In genomic region chr1:93800670-93801503, GRCm38 (mm10) we compare ENCODE assay signal across 8 mouse cellular contexts. TPM values are rescaled to one million over a fixed set of nuclear protein-coding genes. Genes with fewer than 3 reads are reported as not detected.
DNase-seq lines count a peak whose midpoint lies in the region; ATAC-seq and TF ChIP-seq lines count a peak whose summit lies in the region.

No protein-coding gene starts in this region.

- ATAC-seq in intestine, embryonic 14.5 days (replicated peaks; ENCODE audit: low FRiP score, low TSS enrichment, low read depth) = no peak
- no peak for ATAC-seq in neural tube, embryonic 13.5 days (ENCODE audit: low read depth)
- ATAC-seq in erythroid progenitor cell, adult 5-6 weeks (replicated peaks; ENCODE audit: low FRiP score, poor library complexity, severe bottlenecking) = no peak
- no peak for ATAC-seq in activated CD4-positive, CD25-positive, alpha-beta regulatory T cell, adult 4 months

- H3K27ac ChIP-seq in left cerebral cortex, adult 2 months = peak overlapping the region; percentile 75; the same call in 1 of the 2 replicates
- H3K27ac ChIP-seq in embryonic facial prominence, embryonic 10.5 days (replicated peaks) = peak overlapping the region; percentile 94
- H3K27ac ChIP-seq in intestine, embryonic 14.5 days (ENCODE audit: low read depth) = no peak overlapping the region; the same call in 1 of the 2 replicates
- no peak overlapping the region for H3K27ac ChIP-seq in neural tube, embryonic 13.5 days (replicated peaks)

- H3K4me3 ChIP-seq in left cerebral cortex, adult 2 months = peak overlapping the region; percentile 92
- H3K4me3 ChIP-seq in embryonic facial prominence, embryonic 10.5 days = peak overlapping the region; percentile 78
- peak overlapping the region; percentile 63 for H3K4me3 ChIP-seq in intestine, embryonic 14.5 days (ENCODE audit: low read depth, low read length)
- H3K4me3 ChIP-seq in neural tube, embryonic 13.5 days = peak overlapping the region; percentile 77

- H3K4me1 ChIP-seq in embryonic facial prominence, embryonic 10.5 days = peaks cover 42% of the 10 kb centered on the region
- H3K4me1 ChIP-seq in intestine, embryonic 14.5 days (replicated peaks; ENCODE audit: control insufficient read depth, insufficient read depth, low read length) = peaks cover 18% of the 10 kb centered on the region
- peaks cover 35% of the 10 kb centered on the region for H3K4me1 ChIP-seq in neural tube, embryonic 13.5 days (replicated peaks)

- H3K36me3 ChIP-seq in embryonic facial prominence, embryonic 10.5 days (replicated peaks) = peaks cover 57% of the 10 kb centered on the region
- peaks cover 44% of the 10 kb centered on the region for H3K36me3 ChIP-seq in intestine, embryonic 14.5 days (ENCODE audit: control insufficient read depth, insufficient read depth, low read length)
- peaks cover 26% of the 10 kb centered on the region for H3K36me3 ChIP-seq in neural tube, embryonic 13.5 days

- intact Hi-C loops in left cerebral cortex, adult 2 months (cut with DNase I) = loop anchor here (5.0 kb wide), 1 partner anchor 289 kb away; the partner anchor contains the start of gene Farp2
- intact Hi-C loops in left cerebral cortex, postnatal 36 days (cut with DNase I) = loop anchor here (2.0 to 5.0 kb wide), 2 partner anchors 46 to 164 kb away; partner anchors contain the start of gene Thap4

- H3K9ac ChIP-seq in intestine, embryonic 14.5 days (ENCODE audit: low read length) = peak overlapping the region; percentile 72
- H3K9ac ChIP-seq in neural tube, embryonic 13.5 days = peak overlapping the region; percentile 83

- H3K27me3 ChIP-seq in embryonic facial prominence, embryonic 10.5 days (replicated peaks; ENCODE audit: low read depth, poor library complexity, severe bottlenecking) = no peaks in the 10 kb centered on the region
- no peaks in the 10 kb centered on the region for H3K27me3 ChIP-seq in intestine, embryonic 14.5 days (replicated peaks; ENCODE audit: control insufficient read depth, insufficient read depth, low read length)
- no peaks in the 10 kb centered on the region for H3K27me3 ChIP-seq in neural tube, embryonic 13.5 days

- TF ChIP-seq CTCF in left cerebral cortex, adult 2 months (IDR thresholded peaks at IDR 0.05) = no peak

- peak overlapping the region; percentile 94 for H3K4me2 ChIP-seq in intestine, embryonic 14.5 days (ENCODE audit: low read length)
- H3K4me2 ChIP-seq in neural tube, embryonic 13.5 days = peak overlapping the region; percentile 77

- WGBS in embryonic facial prominence, embryonic 10.5 days = 77% methylated on average over 21 of the region's 21 CpGs
- 75% methylated on average over 21 of the region's 21 CpGs for WGBS in intestine, embryonic 14.5 days
- 77% methylated on average over 21 of the region's 21 CpGs for WGBS in neural tube, embryonic 13.5 days

- DNase-seq in left cerebral cortex, adult 2 months (ENCODE audit: extremely low spot score in 1 of 2, low spot score in 2 of 2) = no peak
- DNase-seq in left cerebral cortex, postnatal 36 days (ENCODE audit: low spot score in 2 of 2) = no peak
- no peak for DNase-seq in embryonic facial prominence, embryonic 10.5 days (ENCODE audit: low spot score)
- DNase-seq in intestine, embryonic 14.5 days (ENCODE audit: low spot score) = no peak
- no peak for DNase-seq in layer of hippocampus, adult 18-20 months (ENCODE audit: low spot score in 2 of 2)

- H3K9me3 ChIP-seq in embryonic facial prominence, embryonic 10.5 days = no peaks in the 10 kb centered on the region
- H3K9me3 ChIP-seq in intestine, embryonic 14.5 days (ENCODE audit: control insufficient read depth, low read length) = no peaks in the 10 kb centered on the region
- H3K9me3 ChIP-seq in neural tube, embryonic 13.5 days = no peaks in the 10 kb centered on the region

RNA-seq across cellular contexts. Expression of gene Dtymk, which starts 0.8 kb away (rescaled TPM):
- 10 to 100 TPM; 50.8 to 52.5 TPM for total RNA-seq in left cerebral cortex, adult 2 months (2021)
- 10 to 100 TPM; 47.7 to 50.3 TPM for total RNA-seq in left cerebral cortex, postnatal 36 days (2021)
- 280 and 291 TPM in 2 replicates for polyA plus RNA-seq in embryonic facial prominence, embryonic 10.5 days (2016; fragmentation: Nextera tagmentation; extraction: Ambion mirVana)
- 272 and 288 TPM in 2 replicates for polyA plus RNA-seq in intestine, embryonic 14.5 days (2014; fragmentation: Nextera tagmentation; extraction: Ambion mirVana)
- polyA plus RNA-seq in neural tube, embryonic 13.5 days (2015; fragmentation: Nextera tagmentation; extraction: Ambion mirVana) = 155 and 158 TPM in 2 replicates
- total RNA-seq in erythroid progenitor cell, adult 5-6 weeks (2015; ENCODE audit: low replicate concordance) = 135 and 183 TPM in 2 replicates
- total RNA-seq in erythroid progenitor cell, adult 5-6 weeks (2017; ENCODE audit: low replicate concordance) = 123 and 140 TPM in 2 replicates
- 10 to 100 TPM; 54.2 to 54.8 TPM for total RNA-seq in layer of hippocampus, adult 18-20 months (2021)
- polyA plus RNA-seq in activated CD4-positive, CD25-positive, alpha-beta regulatory T cell, adult 4 months (2017; shearing (Covaris generic)) = 100 to 1,000 TPM; 129 to 134 TPM

RNA-seq across cellular contexts. Expression of gene Ing5, which starts 2.9 kb away (rescaled TPM):
- total RNA-seq in left cerebral cortex, adult 2 months (2021) = 10 to 100 TPM; 12.8 to 15.2 TPM
- total RNA-seq in left cerebral cortex, postnatal 36 days (2021) = 10 to 100 TPM; 11.0 to 12.2 TPM
- 26.3 and 27.2 TPM in 2 replicates for polyA plus RNA-seq in embryonic facial prominence, embryonic 10.5 days (2016; fragmentation: Nextera tagmentation; extraction: Ambion mirVana)
- 19.7 and 23.2 TPM in 2 replicates for polyA plus RNA-seq in intestine, embryonic 14.5 days (2014; fragmentation: Nextera tagmentation; extraction: Ambion mirVana)
- polyA plus RNA-seq in neural tube, embryonic 13.5 days (2015; fragmentation: Nextera tagmentation; extraction: Ambion mirVana) = 9.0 and 9.7 TPM in 2 replicates
- 10.5 and 18.4 TPM in 2 replicates for total RNA-seq in erythroid progenitor cell, adult 5-6 weeks (2015; ENCODE audit: low replicate concordance)
- 23.2 and 41.9 TPM in 2 replicates for total RNA-seq in erythroid progenitor cell, adult 5-6 weeks (2017; ENCODE audit: low replicate concordance)
- total RNA-seq in layer of hippocampus, adult 18-20 months (2021) = 10 to 100 TPM; 12.6 to 14.7 TPM
- 10 to 100 TPM; 19.8 to 21.8 TPM for polyA plus RNA-seq in activated CD4-positive, CD25-positive, alpha-beta regulatory T cell, adult 4 months (2017; shearing (Covaris generic))

RNA-seq across cellular contexts. Expression of gene D2hgdh, which starts 23.8 kb away (rescaled TPM):
- total RNA-seq in left cerebral cortex, adult 2 months (2021) = 10 to 100 TPM; 12.6 to 14.2 TPM
- 10 to 100 TPM; 12.7 to 15.3 TPM for total RNA-seq in left cerebral cortex, postnatal 36 days (2021)
- 15.0 and 15.7 TPM in 2 replicates for polyA plus RNA-seq in embryonic facial prominence, embryonic 10.5 days (2016; fragmentation: Nextera tagmentation; extraction: Ambion mirVana)
- 13.5 and 14.8 TPM in 2 replicates for polyA plus RNA-seq in intestine, embryonic 14.5 days (2014; fragmentation: Nextera tagmentation; extraction: Ambion mirVana)
- 18.4 and 18.9 TPM in 2 replicates for polyA plus RNA-seq in neural tube, embryonic 13.5 days (2015; fragmentation: Nextera tagmentation; extraction: Ambion mirVana)
- total RNA-seq in erythroid progenitor cell, adult 5-6 weeks (2015; ENCODE audit: low replicate concordance) = 4.0 and 18.4 TPM in 2 replicates
- 5.6 and 10.1 TPM in 2 replicates for total RNA-seq in erythroid progenitor cell, adult 5-6 weeks (2017; ENCODE audit: low replicate concordance)
- total RNA-seq in layer of hippocampus, adult 18-20 months (2021) = 10 to 100 TPM; 15.8 to 17.9 TPM
- 10 to 100 TPM; 15.5 to 20.9 TPM for polyA plus RNA-seq in activated CD4-positive, CD25-positive, alpha-beta regulatory T cell, adult 4 months (2017; shearing (Covaris generic))

RNA-seq across cellular contexts. Expression of gene Thap4, which starts 46.2 kb away (rescaled TPM):
- 10 to 100 TPM; 42.0 to 44.4 TPM for total RNA-seq in left cerebral cortex, adult 2 months (2021)
- total RNA-seq in left cerebral cortex, postnatal 36 days (2021) = 10 to 100 TPM; 36.0 to 39.0 TPM
- polyA plus RNA-seq in embryonic facial prominence, embryonic 10.5 days (2016; fragmentation: Nextera tagmentation; extraction: Ambion mirVana) = 51.6 and 51.7 TPM in 2 replicates
- polyA plus RNA-seq in intestine, embryonic 14.5 days (2014; fragmentation: Nextera tagmentation; extraction: Ambion mirVana) = 60.1 and 63.8 TPM in 2 replicates
- polyA plus RNA-seq in neural tube, embryonic 13.5 days (2015; fragmentation: Nextera tagmentation; extraction: Ambion mirVana) = 38.2 and 40.7 TPM in 2 replicates
- total RNA-seq in erythroid progenitor cell, adult 5-6 weeks (2015; ENCODE audit: low replicate concordance) = 1.1 and 30.6 TPM in 2 replicates
- total RNA-seq in erythroid progenitor cell, adult 5-6 weeks (2017; ENCODE audit: low replicate concordance) = 3.1 and 14.1 TPM in 2 replicates
- 10 to 100 TPM; 35.7 to 37.6 TPM for total RNA-seq in layer of hippocampus, adult 18-20 months (2021)
- 10 to 100 TPM; 15.3 to 16.5 TPM for polyA plus RNA-seq in activated CD4-positive, CD25-positive, alpha-beta regulatory T cell, adult 4 months (2017; shearing (Covaris generic))

RNA-seq across cellular contexts. Expression of gene Atg4b, which starts 49.6 kb away (rescaled TPM):
- total RNA-seq in left cerebral cortex, adult 2 months (2021) = 10 to 100 TPM; 79.7 to 89.7 TPM
- total RNA-seq in left cerebral cortex, postnatal 36 days (2021) = 10 to 100 TPM; 75.4 to 88.1 TPM
- 95.3 and 98.1 TPM in 2 replicates for polyA plus RNA-seq in embryonic facial prominence, embryonic 10.5 days (2016; fragmentation: Nextera tagmentation; extraction: Ambion mirVana)
- 82.4 and 92.0 TPM in 2 replicates for polyA plus RNA-seq in intestine, embryonic 14.5 days (2014; fragmentation: Nextera tagmentation; extraction: Ambion mirVana)
- polyA plus RNA-seq in neural tube, embryonic 13.5 days (2015; fragmentation: Nextera tagmentation; extraction: Ambion mirVana) = 102 and 104 TPM in 2 replicates
- 67.8 and 91.4 TPM in 2 replicates for total RNA-seq in erythroid progenitor cell, adult 5-6 weeks (2015; ENCODE audit: low replicate concordance)
- 116 and 166 TPM in 2 replicates for total RNA-seq in erythroid progenitor cell, adult 5-6 weeks (2017; ENCODE audit: low replicate concordance)
- total RNA-seq in layer of hippocampus, adult 18-20 months (2021) = 10 to 100 TPM; 79.1 to 81.4 TPM
- 10 to 100 TPM; 54.1 to 77.9 TPM for polyA plus RNA-seq in activated CD4-positive, CD25-positive, alpha-beta regulatory T cell, adult 4 months (2017; shearing (Covaris generic))

Comparison
In these comparisons a context has a peak if more than half of its experiments do, and no peak if none do; other contexts are left out.
1. H3K27ac ChIP-seq: peak in left cerebral cortex, adult 2 months (single experiment) and embryonic facial prominence, embryonic 10.5 days (single experiment); none in intestine, embryonic 14.5 days (single experiment) and neural tube, embryonic 13.5 days (single experiment).
2. Peak in every context shown above with its lines, with median percentiles within 50 percentile points of each other: H3K4me3 ChIP-seq.